Mouse (Mus musculus) thymus, postnatal 14 days (tissue): ENCODE measurements around the gene Spg7.
A peak's percentile ranks its signal among the peaks of the same experiment; 100 is the strongest.

Experiments
- DNase-seq: peaks from one replicate; pipeline ENCODE4 v3.0.0; 2021

Gene Spg7

DNA sequence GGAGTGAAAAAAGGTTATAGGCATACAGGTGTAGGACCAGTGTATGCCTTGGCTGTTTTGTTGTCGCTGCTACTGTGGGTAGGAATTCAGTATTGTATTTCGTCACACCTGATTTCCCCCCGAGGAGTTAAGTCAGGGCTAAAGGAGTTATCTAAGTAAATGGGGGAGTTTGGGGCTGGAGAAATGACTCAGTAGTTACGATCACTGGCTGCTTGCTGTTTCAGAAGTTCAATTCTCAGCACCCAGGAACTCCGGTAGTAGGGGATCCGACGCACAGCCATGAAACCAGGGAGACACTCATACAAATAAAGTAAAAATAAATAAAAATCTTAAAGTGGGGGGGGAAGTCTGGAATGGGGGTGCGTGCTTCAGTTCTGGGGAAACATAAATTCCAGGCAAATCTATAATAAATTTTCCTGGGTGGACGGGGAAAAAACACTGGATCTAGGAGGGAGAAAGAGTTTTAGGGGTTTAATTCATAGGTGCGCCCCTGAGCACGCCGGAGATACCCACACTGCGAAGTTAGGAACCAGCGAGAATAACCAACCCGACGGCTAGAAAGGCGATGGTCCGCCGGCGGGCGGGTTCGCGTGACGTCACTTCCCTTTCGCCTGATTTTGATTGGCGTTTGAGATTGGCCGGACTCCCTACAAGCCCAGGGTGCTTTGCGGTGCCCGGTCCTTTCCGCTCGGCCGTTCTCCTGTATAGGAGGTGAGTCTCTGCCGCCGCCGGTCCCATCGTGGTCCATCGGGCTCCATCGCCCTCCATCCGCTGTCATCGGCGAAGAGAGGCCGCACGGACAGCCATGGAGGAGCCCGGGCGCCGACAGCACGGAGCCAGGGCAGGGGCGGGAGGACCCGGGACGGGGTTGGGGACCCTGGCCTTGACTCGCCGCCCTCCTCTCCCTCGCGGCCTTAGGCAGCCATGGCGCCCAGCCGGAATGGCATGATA lies 39.3 kb downstream of the Spg7 start, which contains the start of gene Rpl13:
Gene Rpl13, plus strand, starts transcription at position 616 of the 951 bp plus-strand sequence.
- peak; percentile 96 for DNase-seq

DNA sequence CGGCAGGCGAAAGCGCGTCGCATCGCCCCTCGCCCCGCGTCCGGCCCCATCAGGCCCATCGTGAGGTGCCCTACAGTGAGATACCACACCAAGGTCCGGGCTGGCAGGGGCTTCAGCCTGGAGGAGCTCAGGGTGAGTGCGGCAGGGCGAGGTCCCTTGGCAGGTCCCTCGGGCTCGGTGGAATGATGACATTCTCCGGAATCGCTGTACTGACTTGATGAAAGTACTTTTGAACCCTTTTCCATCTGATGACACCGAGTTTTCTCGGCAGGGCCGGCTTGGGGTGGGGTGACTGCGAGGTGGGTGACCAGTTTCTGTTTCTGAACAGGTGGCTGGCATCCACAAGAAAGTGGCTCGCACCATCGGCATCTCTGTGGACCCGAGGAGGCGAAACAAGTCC lies 40.1 kb downstream of the Spg7 start:
- DNase-seq = peak; percentile 20

- no peak for DNase-seq
Measured at GRCm38 (mm10) chr8:123103285-123103684, 40.5 kb downstream of the Spg7 start.

- DNase-seq = no peak
Measured at GRCm38 (mm10) chr8:123104046-123104767, 41.5 kb downstream of the Spg7 start.

GRCm38 (mm10) chr8:123105553-123106326 lies 43.0 kb downstream of the Spg7 start:
- peak; percentile 38 for DNase-seq

GRCm38 (mm10) chr8:123106531-123106930 lies 43.8 kb downstream of the Spg7 start:
- DNase-seq = peak; percentile 28

- DNase-seq = no peak
Measured at GRCm38 (mm10) chr8:123108010-123108409, 45.3 kb downstream of the Spg7 start.

DNA sequence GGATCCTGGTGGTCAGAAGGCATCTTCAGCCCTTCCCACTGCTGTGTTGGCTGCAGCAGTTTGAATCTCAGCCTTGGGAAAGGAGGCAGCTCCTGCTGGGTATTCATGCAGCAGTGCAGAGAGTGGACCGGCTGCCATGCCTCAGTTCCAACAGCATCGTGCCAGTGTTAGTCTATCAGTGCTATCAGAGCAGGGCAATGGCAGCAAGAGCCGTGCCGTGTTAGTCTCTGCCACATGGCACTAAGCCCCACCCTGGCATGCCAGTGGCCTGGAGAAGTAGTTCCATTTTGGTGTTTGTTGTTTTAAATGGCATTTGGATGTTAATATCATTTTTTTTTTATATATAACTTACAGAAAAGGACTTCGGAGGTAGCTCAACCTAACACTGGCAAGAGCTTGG lies 46.2 kb downstream of the Spg7 start:
- DNase-seq = no peak

- DNase-seq = peak; percentile 63
Measured at GRCm38 (mm10) chr8:123110649-123111048, 47.9 kb downstream of the Spg7 start.

DNA sequence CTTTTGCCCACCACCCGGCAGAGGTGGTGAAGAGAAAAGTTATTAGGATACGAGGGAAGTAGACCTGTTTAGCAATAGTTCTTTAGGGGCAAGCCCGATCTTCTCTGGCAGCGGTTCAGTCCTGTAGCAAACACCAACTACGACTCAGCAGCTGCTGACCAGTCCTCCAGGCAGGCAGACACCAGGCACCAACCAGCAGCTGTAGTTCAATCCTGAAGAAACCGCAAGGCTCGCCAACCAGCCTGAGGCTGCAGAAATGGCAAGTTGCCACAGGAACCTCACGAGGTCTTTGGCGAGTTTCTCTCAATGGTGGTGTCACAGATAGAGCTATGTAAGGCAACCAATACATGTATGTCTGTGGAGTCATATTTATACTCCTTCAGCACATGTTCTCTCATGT lies 50.1 kb downstream of the Spg7 start:
- DNase-seq = no peak

GRCm38 (mm10) chr8:123113908-123114469 lies 51.2 kb downstream of the Spg7 start:
- DNase-seq = no peak

DNA sequence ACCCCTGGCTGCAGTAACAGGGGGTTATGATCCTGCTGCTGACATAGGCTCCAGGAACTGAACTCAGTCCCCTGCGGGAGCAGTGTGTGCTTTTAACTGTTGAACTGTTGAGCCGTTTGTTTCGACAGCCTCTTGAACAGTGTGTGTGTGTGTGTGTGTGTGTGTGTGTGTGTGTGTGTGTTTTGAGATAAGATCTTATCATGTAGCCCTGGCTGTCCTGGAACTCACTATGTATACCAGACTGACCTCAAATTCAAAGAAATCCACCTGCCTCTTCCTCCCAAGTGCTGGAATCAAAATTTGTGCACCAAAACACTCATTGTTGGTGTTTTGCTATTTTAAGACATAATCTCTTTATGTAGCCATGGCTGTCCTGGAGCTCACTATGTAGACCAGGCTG lies 51.9 kb downstream of the Spg7 start:
- no peak for DNase-seq

GRCm38 (mm10) chr8:123117127-123117731 lies 54.5 kb downstream of the Spg7 start, which contains the start of gene Cpne7:
Cpne7 (plus strand) TSS chr8:123117374.
- no peak for DNase-seq

DNA sequence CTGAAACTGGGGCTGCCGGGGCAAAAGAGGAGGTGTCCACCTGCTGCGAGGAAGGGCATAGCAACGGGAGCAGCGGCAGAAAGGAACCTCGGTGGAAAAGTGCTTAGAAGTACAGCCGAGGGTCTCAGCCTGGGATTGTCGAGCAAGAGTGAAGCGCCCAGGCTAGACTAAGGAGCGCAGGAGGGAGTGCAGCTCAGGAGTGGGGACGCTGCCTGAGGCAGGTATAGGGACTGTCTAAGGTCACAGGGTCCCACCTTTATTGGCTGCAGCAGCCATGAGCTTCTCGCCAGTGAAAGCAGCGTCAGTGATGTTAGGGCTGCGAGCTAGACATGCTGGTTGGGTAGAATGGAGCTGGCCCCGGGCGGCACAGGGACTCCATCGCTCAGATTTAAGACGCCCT lies 55.0 kb downstream of the Spg7 start:
- no peak for DNase-seq

DNA sequence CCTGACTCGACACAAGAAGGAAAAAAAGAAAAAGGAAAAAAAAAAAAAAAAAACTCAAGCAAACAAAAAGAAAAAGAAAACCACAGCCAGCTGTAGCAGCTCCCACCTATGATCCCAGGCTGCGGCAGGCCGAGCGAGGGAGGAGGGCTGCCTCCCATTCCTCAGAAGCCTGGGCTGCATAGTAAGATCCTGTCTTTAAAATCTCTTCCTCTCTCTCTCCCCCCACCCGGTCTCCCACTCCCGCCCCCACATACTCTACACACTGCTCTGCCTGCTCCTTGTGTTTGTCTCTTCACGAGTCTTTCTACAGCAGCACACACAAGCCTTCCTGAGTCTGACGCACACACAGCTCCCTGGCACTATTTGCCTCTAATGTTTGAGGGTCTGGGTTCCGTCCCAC lies 59.3 kb downstream of the Spg7 start:
- no peak for DNase-seq

- DNase-seq = no peak
Measured at GRCm38 (mm10) chr8:123122670-123123069, 59.9 kb downstream of the Spg7 start.

DNA sequence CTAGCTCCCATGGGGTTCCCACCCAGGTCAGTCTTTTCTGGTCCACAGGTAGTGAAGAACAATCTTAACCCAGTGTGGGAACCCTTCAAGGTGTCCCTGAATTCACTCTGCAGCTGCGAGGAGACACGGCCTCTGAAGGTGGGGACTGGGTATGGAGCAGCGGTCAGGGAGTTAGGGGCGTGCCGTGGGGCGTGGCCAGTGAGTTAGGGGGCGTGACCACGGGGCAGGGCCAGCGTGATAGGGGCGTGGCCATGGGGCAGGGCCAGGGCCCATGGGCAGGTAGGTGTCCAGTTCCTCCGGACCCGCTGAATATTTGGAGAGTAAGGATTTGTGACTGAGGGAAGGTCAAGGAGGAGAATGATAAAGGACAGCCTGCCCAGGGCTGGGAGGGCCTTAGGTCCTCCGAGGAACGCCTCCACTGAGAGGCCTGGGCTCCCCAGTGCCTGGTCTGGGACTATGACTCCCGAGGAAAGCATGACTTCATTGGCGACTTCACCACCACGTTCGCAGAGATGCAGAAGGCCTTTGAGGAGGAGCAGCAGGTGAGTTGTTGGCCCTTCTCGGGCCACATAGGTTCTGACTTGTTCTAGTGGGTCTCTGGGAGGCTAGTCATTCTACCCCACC lies 63.6 kb downstream of the Spg7 start:
- peak; percentile 26 for DNase-seq

DNA sequence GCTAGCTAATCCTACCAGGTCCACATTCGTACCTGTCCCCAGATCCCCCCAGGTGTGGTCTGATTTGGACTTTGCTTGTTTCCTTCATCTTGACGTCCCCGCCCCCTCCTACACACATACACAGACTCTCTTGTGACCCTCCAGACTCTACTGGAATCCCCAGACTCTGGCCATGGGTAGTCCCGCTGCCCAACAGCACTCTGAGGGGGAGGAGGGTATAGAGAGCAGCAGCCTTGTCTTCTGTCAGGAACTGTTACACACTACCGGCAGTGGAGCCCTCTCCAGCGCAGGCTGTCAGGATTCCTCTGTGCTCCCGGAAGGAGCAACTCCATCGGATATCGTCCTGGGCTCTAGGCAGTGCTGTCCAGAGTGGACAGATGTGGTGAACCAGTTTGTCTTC lies 68.3 kb downstream of the Spg7 start:
- DNase-seq = no peak

- no peak for DNase-seq
Measured at GRCm38 (mm10) chr8:123132953-123133352, 70.2 kb downstream of the Spg7 start.

- DNase-seq = no peak
Measured at GRCm38 (mm10) chr8:123134149-123134713, 71.5 kb downstream of the Spg7 start.

- DNase-seq = no peak
Measured at GRCm38 (mm10) chr8:123135406-123135805, 72.7 kb downstream of the Spg7 start.
